Mouse (Mus musculus): ENCODE measurements around the gene Psd4. TPM values are rescaled to one million over a fixed set of nuclear protein-coding genes. Genes with fewer than 3 reads are reported as not detected.

The Psd4 gene
- total RNA-seq (2021) = under 1 TPM; 0.47 to 0.48 TPM
- long read RNA-seq, experiment 1, partial matches to known transcripts = 1 of 1 reads
- long read RNA-seq, experiment 1, other reads (novel, unspliced or antisense) = 0 of 1 reads
- long read RNA-seq, experiment 2, full-length matches to known transcripts = 1 of 2 reads
- long read RNA-seq, experiment 2, partial matches to known transcripts = 0 of 2 reads
- long read RNA-seq, experiment 2, other reads (novel, unspliced or antisense) = 1 of 2 reads

GRCm38 (mm10) chr2:24367030-24367894 is at the start of gene Psd4:
TSS of gene Psd4 (plus strand) at chr2:24367580.
- TF ChIP-seq CTCF (IDR thresholded peaks at IDR 0.05) = peak; percentile 5; the same call in 1 of the 2 replicates
- H3K27ac ChIP-seq = no peak within 1 kb of the TSS
- intact Hi-C loops (cut with DNase I) = no loop called here
- peak within 1 kb of the TSS; percentile 40 for H3K4me3 ChIP-seq
- peak in 1 of 2 experiments; percentile 12 for DNase-seq (ENCODE audit: extremely low spot score in 1 of 2, low spot score in 2 of 2)

DNA sequence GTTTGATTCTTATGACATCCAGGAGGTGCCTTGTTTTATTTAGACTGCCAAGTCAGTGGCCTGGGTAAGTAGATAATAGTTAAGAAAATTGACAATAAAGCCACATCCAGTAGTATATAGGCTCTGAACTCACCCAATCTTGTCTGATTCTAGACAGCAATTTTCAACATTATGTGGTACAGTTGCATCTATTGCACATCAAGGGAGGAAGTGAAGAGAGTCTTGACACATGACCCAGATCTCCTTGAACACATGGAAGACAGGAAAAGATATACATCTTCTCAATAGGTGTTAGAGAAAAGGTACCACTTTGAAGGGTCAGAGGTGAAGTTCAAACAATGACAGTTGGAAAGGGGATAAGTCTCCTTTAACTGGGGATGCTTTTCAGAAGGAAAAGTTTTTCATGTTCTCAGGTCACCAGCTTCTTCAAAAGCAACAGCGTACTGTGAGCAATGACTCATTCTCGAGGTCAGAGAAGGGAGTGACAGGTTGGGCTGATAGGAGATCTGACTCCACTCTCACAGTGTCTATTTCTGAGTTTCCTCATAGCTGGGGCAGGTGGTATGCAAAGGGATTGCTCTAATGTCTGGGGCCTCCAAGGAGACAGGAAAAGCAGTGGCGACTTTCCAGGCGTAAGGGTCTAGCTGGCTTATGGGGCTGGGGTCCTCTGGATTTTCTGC is 49.3 kb upstream of the Psd4 start:
- no peak for DNase-seq (ENCODE audit: extremely low spot score in 1 of 2, low spot score in 2 of 2)
- Histone ChIP-seq H3K4me3 (no peak overlapping the region), H3K27ac (no peak overlapping the region)
- intact Hi-C loops (cut with DNase I) = no loop called here
- TF ChIP-seq CTCF (IDR thresholded peaks at IDR 0.05) = no peak

GRCm38 (mm10) chr2:24335333-24335732 is 32.0 kb upstream of the Psd4 start:
- no peak for TF ChIP-seq CTCF (IDR thresholded peaks at IDR 0.05)
- H3K4me3 ChIP-seq = no peak overlapping the region
- no peak for DNase-seq (ENCODE audit: extremely low spot score in 1 of 2, low spot score in 2 of 2)
- H3K27ac ChIP-seq = no peak overlapping the region
- intact Hi-C loops (cut with DNase I) = no loop called here

- no peak for TF ChIP-seq CTCF (IDR thresholded peaks at IDR 0.05)
- intact Hi-C loops (cut with DNase I) = no loop called here
Measured at GRCm38 (mm10) chr2:24336545-24336944, 30.8 kb upstream of the Psd4 start, which contains the start of gene Il1rn. TSS of gene Il1rn (plus strand) at chr2:24336853.

GRCm38 (mm10) chr2:24341395-24341885 is 25.9 kb upstream of the Psd4 start:
- no peak for TF ChIP-seq CTCF (IDR thresholded peaks at IDR 0.05)
- Histone ChIP-seq H3K4me3 (no peak overlapping the region), H3K27ac (no peak overlapping the region)
- intact Hi-C loops (cut with DNase I) = no loop called here
- DNase-seq (ENCODE audit: extremely low spot score in 1 of 2, low spot score in 2 of 2) = no peak

More at GRCm38 (mm10) chr2:24336545-24336944, 30.8 kb upstream of the Psd4 start, which contains the start of gene Il1rn:
- H3K4me3 ChIP-seq = no peak within 1 kb of the TSS
- DNase-seq (ENCODE audit: extremely low spot score in 1 of 2, low spot score in 2 of 2) = no peak
- H3K27ac ChIP-seq = no peak within 1 kb of the TSS

DNA sequence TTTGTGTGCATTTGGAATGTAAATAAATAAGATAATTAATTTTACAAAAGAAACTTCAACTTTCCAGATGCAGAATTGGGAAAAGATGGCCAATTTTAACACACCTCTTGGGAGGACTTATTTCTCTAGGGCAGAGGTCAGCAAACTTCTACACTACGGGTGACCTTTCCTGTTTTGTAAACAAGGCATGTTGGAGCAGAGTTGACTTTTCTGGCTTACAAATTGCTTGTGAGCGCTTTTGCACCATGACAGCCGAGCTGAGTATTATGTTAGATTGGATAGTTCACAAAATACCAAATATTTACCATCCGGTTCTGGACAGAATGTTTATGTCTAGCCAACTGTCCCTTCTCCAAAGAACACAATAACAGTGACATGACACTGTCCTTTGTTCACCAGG is 22.8 kb upstream of the Psd4 start:
- intact Hi-C loops (cut with DNase I) = no loop called here
- TF ChIP-seq CTCF (IDR thresholded peaks at IDR 0.05) = no peak
- Histone ChIP-seq H3K27ac (no peak overlapping the region), H3K4me3 (no peak overlapping the region)
- no peak for DNase-seq (ENCODE audit: extremely low spot score in 1 of 2, low spot score in 2 of 2)

GRCm38 (mm10) chr2:24345056-24345455 is 22.3 kb upstream of the Psd4 start:
- H3K27ac ChIP-seq = no peak overlapping the region
- H3K4me3 ChIP-seq = no peak overlapping the region
- no peak for DNase-seq (ENCODE audit: extremely low spot score in 1 of 2, low spot score in 2 of 2)
- TF ChIP-seq CTCF (IDR thresholded peaks at IDR 0.05) = no peak
- intact Hi-C loops (cut with DNase I) = no loop called here

DNA sequence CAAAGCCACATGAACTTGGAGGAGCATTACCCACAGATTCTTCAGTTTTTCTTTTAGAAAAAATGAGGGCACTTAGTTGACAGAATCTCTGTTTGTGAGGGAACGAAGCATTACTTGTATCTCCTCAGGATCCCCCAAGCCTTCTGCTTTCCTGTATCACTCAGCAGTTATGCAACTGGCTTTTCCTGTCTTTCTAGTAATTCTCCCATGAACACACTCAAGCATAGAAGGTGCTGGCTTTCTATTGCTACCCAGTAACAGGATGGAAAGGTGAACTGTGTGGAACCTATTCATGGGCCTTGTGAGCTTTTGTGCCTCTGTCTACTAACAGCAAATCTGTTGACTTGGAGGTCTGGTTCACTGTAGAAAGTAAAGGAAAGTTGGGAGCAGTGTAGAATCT is 19.5 kb upstream of the Psd4 start:
- no peak for TF ChIP-seq CTCF (IDR thresholded peaks at IDR 0.05)
- intact Hi-C loops (cut with DNase I) = no loop called here
- no peak overlapping the region for H3K27ac ChIP-seq
- no peak overlapping the region for H3K4me3 ChIP-seq
- no peak for DNase-seq (ENCODE audit: extremely low spot score in 1 of 2, low spot score in 2 of 2)

DNA sequence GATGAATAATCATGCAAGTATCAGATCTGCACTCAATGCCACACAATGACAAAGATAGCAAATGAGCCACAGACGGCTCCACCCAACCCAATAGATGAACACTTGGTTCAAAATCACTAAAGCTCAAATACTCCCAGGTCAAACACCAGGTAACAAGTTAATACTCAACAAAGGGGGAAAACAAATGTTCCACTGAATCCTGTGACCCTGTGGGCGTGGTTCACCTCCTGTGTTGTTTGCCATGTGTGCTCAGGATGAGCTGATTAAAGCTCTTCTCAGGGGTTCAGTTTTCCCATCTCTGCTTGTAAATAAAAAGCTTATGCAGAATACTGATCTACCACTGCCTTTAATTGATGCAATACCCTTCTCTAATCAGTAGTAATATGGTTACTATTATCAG is 16.2 kb upstream of the Psd4 start:
- TF ChIP-seq CTCF (IDR thresholded peaks at IDR 0.05) = no peak
- intact Hi-C loops (cut with DNase I) = no loop called here
- no peak overlapping the region for H3K4me3 ChIP-seq
- DNase-seq (ENCODE audit: extremely low spot score in 1 of 2, low spot score in 2 of 2) = no peak
- no peak overlapping the region for H3K27ac ChIP-seq

GRCm38 (mm10) chr2:24353042-24353441 is 14.3 kb upstream of the Psd4 start:
- intact Hi-C loops (cut with DNase I) = no loop called here
- DNase-seq (ENCODE audit: extremely low spot score in 1 of 2, low spot score in 2 of 2) = no peak
- TF ChIP-seq CTCF (IDR thresholded peaks at IDR 0.05) = no peak

GRCm38 (mm10) chr2:24357642-24358041 is 9.7 kb upstream of the Psd4 start:
- Histone ChIP-seq H3K4me3 (no peak overlapping the region), H3K27ac (no peak overlapping the region)
- intact Hi-C loops (cut with DNase I) = loop anchor here (1.0 to 5.0 kb wide), 3 partner anchors 47 to 211 kb away; no protein-coding TSS in a partner anchor
- DNase-seq (ENCODE audit: extremely low spot score in 1 of 2, low spot score in 2 of 2) = peak in 1 of 2 experiments; percentile 11
- peak; percentile 70 for TF ChIP-seq CTCF (IDR thresholded peaks at IDR 0.05)

More at GRCm38 (mm10) chr2:24353042-24353441, 14.3 kb upstream of the Psd4 start:
- Histone ChIP-seq H3K4me3 (no peak overlapping the region), H3K27ac (no peak overlapping the region)
